ENCODE assay signal across 21 mouse cellular contexts in the genomic region with DNA sequence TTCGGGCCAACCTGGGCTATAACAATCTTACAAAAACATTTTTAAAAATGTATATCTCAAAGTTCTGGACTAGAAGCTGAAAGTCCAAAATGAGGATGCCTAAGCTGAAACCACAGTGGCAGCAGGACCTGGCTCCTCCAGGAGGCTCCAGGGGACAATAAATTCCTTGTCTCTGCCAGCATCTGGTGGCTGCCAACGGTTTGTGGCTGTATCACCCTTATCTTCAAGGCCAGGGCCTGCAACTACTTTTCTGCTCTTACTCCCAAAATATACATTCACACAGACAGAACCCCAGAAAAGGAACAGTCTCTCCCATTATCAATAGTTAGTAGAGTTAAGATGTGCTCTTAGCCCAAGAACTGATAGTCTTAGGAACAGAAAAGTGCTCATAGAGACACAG. TPM values are rescaled to one million over a fixed set of nuclear protein-coding genes. Genes with fewer than 3 reads are reported as not detected.
DNase-seq lines count a peak whose midpoint lies in the region; ATAC-seq lines count a peak whose summit lies in the region.
"Had no signal": no experiment of that assay in that cellular context is flagged by ENCODE, and none has a peak within 500 bp of the region (broad histone marks: within the 10 kb centered on the region; RNA-seq: fewer than 3 reads in every experiment).

No protein-coding gene starts in this region.

- no peaks in the 10 kb centered on the region for H3K27me3 ChIP-seq in liver, embryonic 13.5 days
- H3K27me3 ChIP-seq: midbrain, embryonic 12.5 days had no signal

- H3K4me2 ChIP-seq in liver, embryonic 13.5 days = peak overlapping the region; percentile 51
- H3K4me2 ChIP-seq: heart, embryonic 12.5 days; midbrain, embryonic 12.5 days had no signal

- peak; percentile 24 for DNase-seq in testis, postnatal 14 days (ENCODE audit: low spot score)
- DNase-seq in testis, postnatal 10 days (ENCODE audit: low spot score) = no peak
- peak; percentile 66 for DNase-seq in liver, embryonic 13.5 days
- no peak for DNase-seq in kidney, postnatal 4 days
- no peak for DNase-seq in heart, adult 11 months
- DNase-seq in lung, postnatal 10 days = no peak
- DNase-seq: adrenal gland, adult 8-10 months; cerebellum, adult 9-11 months; kidney, adult 11 months; lung, adult 2 months; lung, postnatal 4 days; right cerebral cortex, postnatal 14 days had no signal

- peak; percentile 90 for ATAC-seq in common myeloid progenitor, adult 5-6 weeks (replicated peaks; ENCODE audit: low read depth, poor library complexity, severe bottlenecking)
- peak; percentile 91 for ATAC-seq in liver, embryonic 13.5 days (ENCODE audit: low read depth)
- ATAC-seq: forebrain, embryonic 14.5 days; hindbrain, embryonic 16.5 days had no signal

- H3K36me3 ChIP-seq in liver, embryonic 13.5 days = no peaks in the 10 kb centered on the region
- H3K36me3 ChIP-seq: heart, embryonic 12.5 days; limb, embryonic 10.5 days; midbrain, embryonic 12.5 days had no signal

- no peaks in the 10 kb centered on the region for H3K9me3 ChIP-seq in liver, embryonic 13.5 days (replicated peaks)
- H3K9me3 ChIP-seq: heart, embryonic 12.5 days; limb, embryonic 10.5 days; midbrain, embryonic 12.5 days had no signal

- peak overlapping the region; percentile 50 for H3K9ac ChIP-seq in liver, embryonic 13.5 days
- H3K9ac ChIP-seq: heart, embryonic 12.5 days; midbrain, embryonic 12.5 days had no signal

- no peak overlapping the region for H3K4me3 ChIP-seq in liver, embryonic 13.5 days (replicated peaks)
- H3K4me3 ChIP-seq: heart, embryonic 12.5 days; left cerebral cortex, adult 2 months; limb, embryonic 10.5 days; midbrain, embryonic 12.5 days; myocyte had no signal

- peak overlapping the region; percentile 93 for H3K27ac ChIP-seq in liver, embryonic 13.5 days
- H3K27ac ChIP-seq: kidney, postnatal 0 days; left cerebral cortex, adult 2 months; limb, embryonic 10.5 days; midbrain, embryonic 12.5 days had no signal

- WGBS in liver, embryonic 13.5 days (ENCODE audit: insufficient replicate concordance) = 32% methylated on average over 2 of the region's 2 CpGs

- H3K4me1 ChIP-seq in liver, embryonic 13.5 days (replicated peaks) = peaks cover 75% of the 10 kb centered on the region
- H3K4me1 ChIP-seq: heart, embryonic 12.5 days; limb, embryonic 10.5 days; midbrain, embryonic 12.5 days had no signal

RNA-seq across cellular contexts. Expression of a gene that starts 10.6 kb away (rescaled TPM):
- 362 and 365 TPM in 2 replicates for total RNA-seq in common myeloid progenitor, adult 5-6 weeks (2017)
- polyA plus RNA-seq in liver, embryonic 13.5 days (2015; fragmentation: Nextera tagmentation; extraction: Ambion mirVana) = 292 and 348 TPM in 2 replicates

RNA-seq across cellular contexts. Expression of a gene that starts 52.5 kb away (rescaled TPM):
- total RNA-seq in common myeloid progenitor, adult 5-6 weeks (2017) = 11.1 and 12.0 TPM in 2 replicates
- 11.0 and 11.8 TPM in 2 replicates for polyA plus RNA-seq in liver, embryonic 13.5 days (2015; fragmentation: Nextera tagmentation; extraction: Ambion mirVana)

Comparison
In these comparisons a context has a peak if more than half of its experiments do, and no peak if none do; other contexts are left out.
1. DNase-seq: peak in testis, postnatal 14 days (single experiment) and liver, embryonic 13.5 days (single experiment); none in testis, postnatal 10 days (single experiment), kidney, postnatal 4 days (0 of 2), heart, adult 11 months (single experiment) and lung, postnatal 10 days (single experiment).